Mouse (Mus musculus) heart, postnatal 14 days (tissue): ENCODE measurements at regions not wholly inside any gene's neighbourhood (a gene's known extent, or its start where the extent isn't known, plus 50 kb on each side); places are given as distances from the start of the nearest gene placed in this dataset.
A peak's percentile ranks its signal among the peaks of the same experiment; 100 is the strongest.

Source experiments
- DNase-seq, 2 experiments: peaks; one replicate each; pipeline ENCODE4 v3.0.0; 2021 to 2022
- intact Hi-C: fragments of 180-260 bp; cut with DNase I; formaldehyde crosslinking; loops from one replicate; pipeline ENCODE4 v1.15.1; 2025

GRCm38 (mm10) chr1:90395331-90396016 is 191.7 kb downstream of the Ackr3 start:
- intact Hi-C loops = no loop called here
- DNase-seq = no peak

DNA sequence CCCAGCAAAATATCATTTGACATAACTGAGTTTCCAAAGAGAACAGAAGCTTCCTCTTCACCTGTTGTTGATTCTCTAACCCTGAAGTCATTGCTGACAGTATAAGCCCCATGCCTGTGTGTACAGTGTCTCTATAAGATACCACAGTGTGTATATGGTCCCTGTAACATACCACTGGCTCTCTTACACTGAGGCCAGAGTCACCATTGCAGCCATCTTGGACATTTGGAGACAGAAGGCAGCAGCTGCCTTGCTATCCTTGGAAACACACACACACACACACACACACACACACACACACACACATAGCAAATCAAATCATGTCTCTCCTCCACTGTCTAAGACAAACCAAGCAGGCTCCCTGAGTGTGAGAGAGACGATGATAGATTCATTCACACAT is 192.9 kb downstream of the Ackr3 start:
- intact Hi-C loops = no loop called here

DNA sequence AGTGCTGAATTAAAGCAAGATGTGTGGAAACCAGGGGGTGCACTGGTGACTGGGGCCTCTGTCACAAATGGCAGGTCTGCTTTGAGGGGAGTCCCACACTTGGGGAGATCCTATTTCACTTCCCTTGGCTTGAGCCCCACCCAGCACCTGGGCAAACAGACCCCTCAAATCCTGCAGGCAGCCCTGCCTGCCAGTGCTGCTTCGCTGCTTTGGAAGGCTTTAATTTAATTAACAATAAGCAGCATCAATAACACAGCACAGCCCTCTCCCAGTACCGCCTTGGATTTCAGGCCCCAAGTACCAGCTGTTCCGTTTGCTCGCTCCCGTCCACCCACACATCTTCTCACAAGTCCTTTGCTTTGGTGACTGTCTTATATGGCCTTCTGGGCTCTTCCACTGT is 193.6 kb downstream of the Ackr3 start:
- intact Hi-C loops = no loop called here
- DNase-seq = no peak

More for the DNA sequence above, 192.9 kb downstream of the Ackr3 start:
- DNase-seq = no peak

GRCm38 (mm10) chr1:90398396-90398975 is 194.7 kb downstream of the Ackr3 start:
- intact Hi-C loops = no loop called here
- no peak for DNase-seq

DNA sequence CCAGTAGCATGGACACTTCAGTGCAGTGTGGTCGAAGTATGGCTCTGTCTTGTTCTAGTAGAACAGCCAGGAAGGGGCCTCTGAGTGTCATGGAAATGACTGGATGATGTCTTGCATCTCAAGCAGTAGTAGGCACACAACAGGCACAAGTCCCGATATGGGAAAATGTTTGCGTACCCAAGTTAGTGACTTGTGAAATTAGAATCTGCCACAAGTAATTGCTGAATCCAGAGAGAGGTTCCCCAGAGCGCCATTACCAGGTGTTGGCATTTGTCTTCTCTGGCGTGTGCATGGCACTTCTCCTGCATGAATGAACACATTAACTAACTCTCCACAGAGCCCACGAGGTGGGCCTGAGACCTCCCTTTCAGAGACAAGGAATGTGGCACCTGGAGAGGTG is 199.3 kb downstream of the Ackr3 start:
- no peak for DNase-seq
- intact Hi-C loops = loop anchor here (10.0 kb wide), 1 partner anchor 338 kb away; no protein-coding TSS in a partner anchor

- no peak for DNase-seq
- intact Hi-C loops = loop anchor here (10.0 kb wide), 1 partner anchor 340 kb away; no protein-coding TSS in a partner anchor
Observed at GRCm38 (mm10) chr1:90404717-90405487, 197.9 kb upstream of the Cops8 start.

DNA sequence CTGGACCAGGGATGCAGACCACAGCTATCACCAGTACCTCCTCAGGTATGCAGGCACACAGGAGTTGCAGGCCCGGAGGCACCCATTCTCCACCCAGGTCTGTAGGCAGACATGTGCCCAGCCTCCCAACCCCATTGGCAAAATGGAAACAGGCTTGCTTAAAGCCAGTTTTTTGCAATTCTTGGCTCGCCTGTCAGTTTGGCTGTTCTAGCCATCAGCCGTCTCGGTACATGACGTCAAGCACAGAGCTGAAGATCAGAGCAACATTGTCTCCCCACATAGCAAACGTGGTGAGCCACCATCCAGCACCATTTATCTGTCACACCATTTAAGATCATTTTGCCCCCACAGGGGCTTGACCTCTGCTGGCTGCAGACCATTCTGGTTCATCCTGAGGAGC is 196.1 kb upstream of the Cops8 start:
- intact Hi-C loops = loop anchor here (10.0 kb wide), 1 partner anchor 342 kb away; no protein-coding TSS in a partner anchor
- DNase-seq = no peak

DNA sequence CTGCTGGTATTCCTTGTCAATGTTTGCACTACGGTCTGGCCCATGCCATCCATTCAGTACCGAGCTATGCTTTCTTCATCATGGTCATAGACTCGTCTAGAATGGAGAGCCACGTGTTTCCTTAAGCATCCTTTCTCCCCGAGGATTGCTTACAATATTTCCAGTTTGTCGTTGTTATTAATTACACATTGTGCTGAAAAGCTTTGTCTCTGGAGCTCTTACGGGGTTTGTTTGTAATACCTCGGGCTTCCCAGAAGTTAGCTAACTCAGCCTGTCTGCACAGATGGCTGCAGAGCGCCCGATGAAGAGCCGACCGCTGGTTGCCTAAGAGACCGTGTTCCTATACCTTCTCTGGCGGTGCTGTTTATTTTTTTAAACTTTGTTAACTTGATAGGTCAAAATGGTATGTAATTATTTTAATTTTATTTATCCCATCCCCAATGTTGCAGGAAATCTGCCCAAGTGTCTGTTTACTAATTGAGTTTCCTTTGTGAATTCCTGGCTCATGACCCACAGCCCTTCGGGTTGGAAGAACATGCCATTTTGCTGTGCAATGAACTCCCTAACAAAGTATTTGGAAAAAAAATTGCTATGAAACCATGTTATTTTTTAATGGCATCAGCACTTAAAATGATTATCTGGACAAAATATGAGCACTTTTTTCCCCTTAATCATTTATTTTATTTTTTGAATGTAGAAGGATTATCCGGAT is 194.1 kb upstream of the Cops8 start:
- intact Hi-C loops = loop anchor here (10.0 kb wide), 1 partner anchor 344 kb away; no protein-coding TSS in a partner anchor
- DNase-seq = no peak

- intact Hi-C loops = loop anchor here (10.0 kb wide), 1 partner anchor 344 kb away; no protein-coding TSS in a partner anchor
- DNase-seq = no peak
Observed at GRCm38 (mm10) chr1:90409236-90409635, 193.5 kb upstream of the Cops8 start.

DNA sequence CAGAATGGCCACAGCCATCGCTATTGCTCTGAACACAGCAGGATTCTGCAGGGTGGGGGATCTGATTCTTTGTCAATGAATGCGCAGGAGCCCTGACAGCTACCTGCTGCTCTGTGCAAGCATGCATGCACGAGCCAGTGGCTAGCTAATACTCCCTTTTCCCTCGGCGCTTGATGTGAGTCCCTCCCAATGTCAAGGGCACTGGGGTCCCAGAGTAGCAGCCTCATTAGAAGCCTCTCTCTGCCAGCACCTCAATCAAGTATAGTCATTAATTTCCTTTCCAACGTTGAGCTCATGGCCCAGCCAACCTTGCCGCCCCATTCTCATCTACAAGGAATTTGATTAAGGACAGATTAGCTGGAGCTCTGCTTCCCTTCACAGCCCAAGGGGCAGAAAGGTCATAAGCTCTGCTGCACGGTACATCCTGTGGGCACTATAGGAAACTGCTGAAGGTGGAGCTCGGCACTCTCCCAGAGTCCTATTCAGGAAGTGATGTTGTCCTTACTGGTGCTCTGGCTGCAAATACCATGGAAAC is 190.2 kb upstream of the Cops8 start:
- intact Hi-C loops = loop anchor here (5.0 kb wide), 1 partner anchor 175 kb away; no protein-coding TSS in a partner anchor
- DNase-seq = peak in 1 of 2 experiments; percentile 12

- intact Hi-C loops = loop anchor here (5.0 kb wide), 1 partner anchor 173 kb away; no protein-coding TSS in a partner anchor
- DNase-seq = no peak
Observed at GRCm38 (mm10) chr1:90414751-90415150, 188.0 kb upstream of the Cops8 start.

- intact Hi-C loops = no loop called here
- DNase-seq = peak; percentile 8 to 35
Observed at GRCm38 (mm10) chr1:90424066-90424821, 178.5 kb upstream of the Cops8 start.

- no peak for DNase-seq
- intact Hi-C loops = no loop called here
Observed at GRCm38 (mm10) chr1:90428334-90428733, 174.4 kb upstream of the Cops8 start.

DNA sequence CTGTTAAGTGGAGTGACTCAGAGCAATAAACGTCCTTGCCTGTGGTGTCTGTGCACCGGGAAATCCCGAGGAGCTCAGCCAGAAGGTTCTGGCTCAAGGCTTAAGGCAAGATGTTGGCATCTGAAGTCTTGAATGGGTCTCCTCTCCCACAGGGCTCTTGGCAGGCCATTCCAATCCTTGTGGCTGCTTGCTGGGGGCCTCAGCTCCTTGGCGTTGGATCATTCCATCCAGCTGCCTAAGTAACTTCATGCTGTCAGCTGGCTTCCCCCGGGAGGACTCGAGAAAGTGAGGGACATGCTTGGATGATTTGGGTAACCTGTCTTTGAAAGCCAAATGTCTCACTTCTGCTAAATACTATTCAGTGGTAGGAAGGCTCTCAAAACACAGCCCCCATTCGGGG is 174.0 kb upstream of the Cops8 start:
- DNase-seq = no peak
- intact Hi-C loops = no loop called here

DNA sequence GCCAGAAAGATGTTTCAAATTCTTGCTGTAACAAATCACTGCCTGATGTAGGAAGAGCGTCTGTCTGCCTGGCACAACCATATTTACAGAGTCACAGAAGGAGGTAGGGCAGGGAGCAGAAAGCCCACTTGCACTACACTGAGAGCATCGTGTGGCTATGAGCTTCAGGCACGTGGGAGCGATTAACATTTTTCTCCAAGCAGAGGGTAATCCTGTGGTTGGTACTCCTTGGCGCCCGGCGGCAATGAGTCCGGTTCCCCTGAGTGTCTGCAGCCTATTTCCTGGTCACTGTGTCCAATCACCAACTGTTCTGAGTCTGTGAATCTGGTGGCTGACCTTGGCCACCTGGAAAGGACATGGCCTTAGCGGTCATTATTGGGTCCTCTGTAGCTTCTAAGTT is 172.3 kb upstream of the Cops8 start:
- intact Hi-C loops = no loop called here
- DNase-seq = no peak

GRCm38 (mm10) chr1:90431783-90432182 is 171.0 kb upstream of the Cops8 start:
- no peak for DNase-seq
- intact Hi-C loops = no loop called here

GRCm38 (mm10) chr1:90433911-90434310 is 168.9 kb upstream of the Cops8 start:
- intact Hi-C loops = no loop called here
- DNase-seq = no peak

DNA sequence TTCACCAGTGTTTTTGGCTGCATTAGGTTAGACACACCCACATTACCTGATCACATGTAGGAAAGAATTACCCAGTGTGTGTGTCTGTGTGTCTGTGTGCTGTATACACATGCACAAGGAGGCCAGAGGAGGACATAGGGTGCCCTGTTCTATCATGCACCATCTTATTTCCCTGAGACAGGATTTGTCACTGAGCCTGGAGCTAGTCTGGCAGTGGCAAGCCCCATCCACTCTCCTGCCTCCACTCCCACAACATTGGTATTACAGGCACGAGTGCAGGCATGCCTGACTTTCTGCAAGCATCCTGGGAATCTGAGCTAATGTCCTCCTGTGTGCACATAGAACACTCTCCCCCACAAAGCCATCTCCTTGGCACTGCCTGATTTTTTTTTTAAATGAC is 162.1 kb upstream of the Cops8 start:
- intact Hi-C loops = no loop called here
- no peak for DNase-seq

DNA sequence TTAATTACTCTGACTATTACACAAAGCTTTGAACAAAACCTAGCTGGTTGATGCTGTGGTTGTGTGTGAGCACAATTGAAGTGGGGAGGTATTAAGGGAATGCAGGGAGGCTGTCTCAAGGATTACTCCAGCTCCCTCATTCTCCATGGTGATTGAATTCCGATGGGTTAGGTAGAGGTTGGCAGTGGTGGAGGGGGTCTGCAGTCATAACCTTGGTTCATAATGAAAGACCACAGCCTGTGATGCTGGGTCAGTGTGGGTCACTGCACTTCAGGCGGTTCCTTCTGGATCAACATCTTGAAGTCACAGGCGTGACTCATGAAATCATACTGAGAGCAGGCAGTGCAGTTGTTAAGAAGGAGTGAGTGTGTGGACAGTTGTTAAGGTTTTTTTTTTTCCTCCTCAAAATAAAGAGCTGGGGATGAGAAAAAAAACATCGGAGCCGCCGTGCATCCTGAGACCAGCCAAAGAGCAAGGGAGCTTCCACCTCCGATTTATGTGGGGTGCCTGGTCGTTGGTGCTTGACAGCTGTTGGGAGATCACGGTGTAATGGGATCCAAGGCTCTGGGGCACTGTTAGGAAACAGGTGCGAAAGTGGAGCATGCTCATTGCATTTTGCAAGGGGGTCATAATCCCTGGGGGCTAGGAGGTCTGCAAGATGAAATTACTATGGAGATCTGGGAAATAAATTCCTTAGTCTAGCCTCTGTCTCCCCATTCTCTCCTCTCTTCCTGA is 161.5 kb upstream of the Cops8 start:
- DNase-seq = no peak
- intact Hi-C loops = no loop called here
